Mouse (Mus musculus) E14TG2a.4 (cell line): ENCODE data around the gene Elp1.

Source experiments
- CTCF ChIP-seq: conservative IDR thresholded peaks from 2 replicates; pipeline ENCODE4 v1.5.1; 2014; ENCODE audit warnings: low read length
- NANOG ChIP-seq: IDR thresholded peaks from 2 replicates; pipeline ENCODE4 v1.6.1; 2014; ENCODE audit warnings: borderline replicate concordance, low read length, mixed read lengths
- POU5F1 ChIP-seq: IDR thresholded peaks from 2 replicates; pipeline ENCODE4 v1.6.1; 2014; ENCODE audit warnings: low read length, borderline replicate concordance

GRCm38 (mm10) chr4:56828932-56829331 is 26.8 kb upstream of the Elp1 start:
- no peak for TF ChIP-seq CTCF
- no peak for TF ChIP-seq POU5F1
- TF ChIP-seq NANOG, result no peak
